Mouse (Mus musculus) myocyte (in vitro differentiated cells): ENCODE results near the gene Yju2. TPM values are rescaled to one million over a fixed set of nuclear protein-coding genes. Genes with fewer than 3 reads are reported as not detected.

Experiments
- H3K27me3 ChIP-seq: one replicate; pipeline ENCODE4 v1.6.1; 2011; ENCODE audit not compliant: control insufficient read depth, insufficient read depth, insufficient read length
- H3K36me3 ChIP-seq: one replicate; pipeline ENCODE4 v1.6.1; 2011; ENCODE audit not compliant: control insufficient read depth, insufficient read depth
- H3K4me2 ChIP-seq: one replicate; pipeline ENCODE4 v1.6.1; 2011; ENCODE audit warnings: low read depth, control low read depth
- H3K4me3 ChIP-seq: one replicate; pipeline ENCODE4 v1.5.1; 2011; ENCODE audit warnings: mild to moderate bottlenecking, control low read depth, moderate library complexity
- H3K79me2 ChIP-seq: one replicate; pipeline ENCODE4 v1.6.1; 2011; ENCODE audit not compliant: control insufficient read depth, insufficient read depth
- H3ac ChIP-seq: one replicate; pipeline ENCODE4 v1.6.1; 2011; ENCODE audit not compliant: control insufficient read depth, insufficient read length
- CEBPB ChIP-seq: IDR thresholded peaks from 2 replicates; pipeline ENCODE4 v1.6.1; 2011; ENCODE audit warnings: mild to moderate bottlenecking, moderate library complexity; ENCODE audit not compliant: poor library complexity, insufficient read depth, severe bottlenecking
- E2F4 ChIP-seq: IDR thresholded peaks from one replicate; pipeline ENCODE4 v1.6.1; 2011; ENCODE audit warnings: mild to moderate bottlenecking, control low read depth, moderate library complexity; ENCODE audit not compliant: insufficient read depth
- MAX ChIP-seq: IDR thresholded peaks from one replicate; pipeline ENCODE4 v1.6.1; 2011; ENCODE audit warnings: low read depth, mild to moderate bottlenecking, control low read depth
- MYOD1 ChIP-seq, 3 experiments: IDR thresholded peaks; one replicate each; pipeline ENCODE4 v1.6.1; 2011; ENCODE audit warnings: control low read depth in 2 of 3, low read depth in 2 of 3, mild to moderate bottlenecking in 2 of 3, moderate library complexity in 1 of 3; ENCODE audit not compliant: insufficient read length in 2 of 3, control insufficient read depth in 1 of 3
- MYOG ChIP-seq, 3 experiments: IDR thresholded peaks; one replicate each; pipeline ENCODE4 v1.6.1; 2011; ENCODE audit warnings: control low read depth in 2 of 3, low read depth in 2 of 3, mild to moderate bottlenecking in 2 of 3; ENCODE audit not compliant: insufficient read length in 2 of 3, control insufficient read depth in 1 of 3, insufficient read depth in 1 of 3
- POLR2A ChIP-seq: IDR thresholded peaks from one replicate; pipeline ENCODE4 v1.6.1; 2011; ENCODE audit warnings: low read depth, mild to moderate bottlenecking, control low read depth, moderate library complexity; ENCODE audit not compliant: insufficient read length
- POLR2AphosphoS2 ChIP-seq: IDR thresholded peaks from one replicate; pipeline ENCODE4 v1.6.1; 2011; ENCODE audit warnings: low read depth, control low read depth; ENCODE audit not compliant: insufficient read length
- REST ChIP-seq: IDR thresholded peaks from one replicate; pipeline ENCODE4 v1.6.1; 2011; ENCODE audit warnings: mild to moderate bottlenecking, control low read depth, moderate library complexity; ENCODE audit not compliant: insufficient read depth, insufficient read length
- SRF ChIP-seq: IDR thresholded peaks from one replicate; pipeline ENCODE4 v1.6.1; 2011; ENCODE audit warnings: low read depth; ENCODE audit not compliant: control insufficient read depth, insufficient read length
- TCF12 ChIP-seq: IDR thresholded peaks from one replicate; pipeline ENCODE4 v1.6.1; 2011; ENCODE audit warnings: mild to moderate bottlenecking, control low read depth; ENCODE audit not compliant: poor library complexity, insufficient read depth, severe bottlenecking
- TCF3 ChIP-seq: IDR thresholded peaks from one replicate; pipeline ENCODE4 v1.6.1; 2011; ENCODE audit warnings: low read depth, control low read depth; ENCODE audit not compliant: insufficient read length
- USF1 ChIP-seq: IDR thresholded peaks from one replicate; pipeline ENCODE4 v1.6.1; 2011; ENCODE audit warnings: low read depth, mild to moderate bottlenecking, control low read depth, moderate library complexity
- polyA plus RNA-seq: library from polyadenylated mRNA; unstranded; fragments of >200 nt; fragmentation: generic; extraction: Trizol; gene quantifications from one replicate; pipeline ENCODE4 v1.2.1, GENCODE M21; 2012; ENCODE audit warnings: missing spikeins

The Yju2 gene
- polyA plus RNA-seq, 1 experiment: 9.3 TPM

DNA sequence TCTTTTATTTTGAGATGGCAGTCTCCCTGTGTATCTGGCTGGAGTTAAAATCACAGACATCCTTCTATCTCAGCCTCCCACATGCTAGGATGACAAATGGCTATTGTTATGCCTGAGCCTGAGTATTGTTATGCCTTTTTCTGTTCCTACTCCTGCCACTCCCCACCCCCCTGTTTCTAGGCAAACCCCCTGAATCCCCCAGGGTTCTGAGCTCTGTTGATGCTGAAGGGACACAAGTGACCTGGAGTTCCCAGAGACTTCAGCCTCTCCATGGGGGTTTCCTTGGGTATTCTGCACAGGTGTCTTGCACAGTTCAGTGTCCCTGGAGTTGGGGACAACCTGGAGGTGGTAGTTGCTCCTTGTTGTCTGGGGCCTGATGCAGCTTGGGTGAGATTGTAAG is 6.9 kb upstream of the Yju2 start:
- Histone ChIP-seq H3K4me2 (no peak overlapping the region), H3K4me3 (no peak overlapping the region), H3K79me2 (no peaks in the 10 kb centered on the region), H3ac (no peak overlapping the region), H3K27me3 (peaks cover 30% of the 10 kb centered on the region), H3K36me3 (no peaks in the 10 kb centered on the region)
- TF ChIP-seq TCF3 (no peak), POLR2A (no peak), POLR2AphosphoS2 (no peak), MYOG (IDR thresholded peaks at IDR 0.05; ENCODE audit: control insufficient read depth in 1 of 3, insufficient read depth in 1 of 3, insufficient read length in 2 of 3, low read depth in 2 of 3) (no peak), SRF (no peak), REST (no peak), TCF12 (no peak), USF1 (no peak), CEBPB (no peak), MYOD1 (IDR thresholded peaks at IDR 0.05; ENCODE audit: control insufficient read depth in 1 of 3, insufficient read length in 2 of 3, low read depth in 2 of 3) (no peak), MAX (no peak), E2F4 (no peak)

DNA sequence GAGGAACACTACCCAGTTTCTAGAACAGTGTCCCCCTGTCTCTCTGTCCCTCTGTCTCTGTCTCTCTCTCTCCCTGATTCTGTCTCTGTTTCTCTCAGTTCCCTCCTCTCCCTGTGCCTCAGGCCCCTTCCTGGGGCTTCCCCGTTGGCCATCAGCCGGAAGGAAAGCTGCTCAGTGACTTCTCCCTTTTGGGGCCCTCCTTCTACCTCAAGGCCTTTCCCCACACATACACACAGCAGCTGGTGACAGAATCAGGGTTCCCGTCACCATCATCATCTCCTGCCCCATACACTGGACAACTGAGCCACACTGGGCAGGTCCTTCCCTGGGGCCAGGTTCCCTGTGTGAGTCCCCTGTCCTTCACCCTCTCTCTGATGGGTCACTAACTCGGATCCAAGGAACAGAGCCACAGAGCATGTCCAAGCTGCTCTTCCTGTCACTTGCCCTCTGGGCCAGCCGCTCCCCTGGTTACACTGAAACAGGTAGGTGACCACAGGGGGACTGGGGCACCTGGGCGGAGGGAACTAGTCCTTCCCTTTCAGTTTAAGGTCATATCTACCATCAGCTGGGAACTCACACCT is 6.4 kb upstream of the Yju2 start, which contains the start of gene Ebi3:
TSS of gene Ebi3 (plus strand) at position 194 of the 581 bp plus-strand sequence.
- Histone ChIP-seq H3K27me3 (peaks cover 30% of the 10 kb centered on the region), H3K79me2 (no peaks in the 10 kb centered on the region), H3K36me3 (no peaks in the 10 kb centered on the region), H3ac (no peak within 1 kb of the TSS), H3K4me2 (no peak within 1 kb of the TSS), H3K4me3 (no peak within 1 kb of the TSS)
- TF ChIP-seq CEBPB: no peak
- TF ChIP-seq MYOD1 (IDR thresholded peaks at IDR 0.05; ENCODE audit: control insufficient read depth in 1 of 3, insufficient read length in 2 of 3, low read depth in 2 of 3): no peak
- no peak for TF ChIP-seq TCF12
- TF ChIP-seq MYOG (IDR thresholded peaks at IDR 0.05; ENCODE audit: control insufficient read depth in 1 of 3, insufficient read depth in 1 of 3, insufficient read length in 2 of 3, low read depth in 2 of 3): no peak
- no peak for TF ChIP-seq USF1
- TF ChIP-seq SRF: no peak
- TF ChIP-seq POLR2A: no peak
- no peak for TF ChIP-seq REST
- TF ChIP-seq TCF3: no peak
- TF ChIP-seq E2F4: no peak
- TF ChIP-seq MAX: no peak

DNA sequence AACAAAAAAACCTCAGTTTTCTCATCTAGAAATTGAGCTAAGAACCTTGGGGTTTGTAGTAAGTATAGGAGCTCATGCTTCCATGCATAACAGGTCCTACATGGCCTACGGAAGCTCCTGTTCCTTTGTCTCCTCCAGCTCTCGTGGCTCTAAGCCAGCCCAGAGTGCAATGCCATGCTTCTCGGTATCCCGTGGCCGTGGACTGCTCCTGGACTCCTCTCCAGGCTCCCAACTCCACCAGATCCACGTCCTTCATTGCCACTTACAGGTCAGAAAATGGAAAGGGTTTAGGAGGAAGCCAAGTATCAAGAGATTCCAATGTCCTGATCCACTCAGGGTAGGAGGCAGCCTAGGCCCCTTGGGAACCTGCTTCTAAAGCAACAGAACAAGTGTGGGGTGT is 5.1 kb upstream of the Yju2 start:
- peaks cover 30% of the 10 kb centered on the region for H3K27me3 ChIP-seq
- no peak for TF ChIP-seq MAX
- TF ChIP-seq USF1: no peak
- no peak for TF ChIP-seq CEBPB
- TF ChIP-seq E2F4: no peak
- no peak for TF ChIP-seq POLR2A
- no peak for TF ChIP-seq SRF
- TF ChIP-seq MYOD1 (IDR thresholded peaks at IDR 0.05; ENCODE audit: control insufficient read depth in 1 of 3, insufficient read length in 2 of 3, low read depth in 2 of 3): no peak
- H3ac ChIP-seq: no peak overlapping the region

DNA sequence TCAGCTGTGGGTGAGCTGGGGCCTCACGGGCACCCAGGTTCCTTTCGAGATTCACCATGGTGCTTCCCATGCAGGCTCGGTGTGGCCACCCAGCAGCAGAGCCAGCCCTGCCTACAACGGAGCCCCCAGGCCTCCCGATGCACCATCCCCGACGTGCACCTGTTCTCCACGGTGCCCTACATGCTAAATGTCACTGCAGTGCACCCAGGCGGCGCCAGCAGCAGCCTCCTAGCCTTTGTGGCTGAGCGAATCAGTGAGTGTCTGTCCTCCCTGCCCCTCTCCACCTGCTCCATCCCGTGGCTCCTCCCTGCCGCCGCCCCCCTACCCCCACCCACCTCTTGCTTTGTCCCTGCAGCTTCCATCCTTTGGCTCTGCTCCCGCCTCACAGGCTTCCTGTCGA is 4.7 kb upstream of the Yju2 start:
- TF ChIP-seq POLR2AphosphoS2: no peak
- TF ChIP-seq CEBPB: no peak
- no peak for TF ChIP-seq MYOG (IDR thresholded peaks at IDR 0.05; ENCODE audit: control insufficient read depth in 1 of 3, insufficient read depth in 1 of 3, insufficient read length in 2 of 3, low read depth in 2 of 3)
- no peak for TF ChIP-seq E2F4
- TF ChIP-seq MAX: no peak
- no peak for TF ChIP-seq USF1
- TF ChIP-seq SRF: no peak
- no peak for TF ChIP-seq TCF3
- TF ChIP-seq REST: no peak
- no peak for TF ChIP-seq POLR2A
- TF ChIP-seq TCF12: no peak
- no peak for TF ChIP-seq MYOD1 (IDR thresholded peaks at IDR 0.05; ENCODE audit: control insufficient read depth in 1 of 3, insufficient read length in 2 of 3, low read depth in 2 of 3)
- no peak overlapping the region for H3ac ChIP-seq
- H3K79me2 ChIP-seq: no peaks in the 10 kb centered on the region
- no peak overlapping the region for H3K4me2 ChIP-seq
- peaks cover 30% of the 10 kb centered on the region for H3K27me3 ChIP-seq
- H3K36me3 ChIP-seq: no peaks in the 10 kb centered on the region
- no peak overlapping the region for H3K4me3 ChIP-seq

More for the DNA sequence above, 5.1 kb upstream of the Yju2 start:
- H3K4me2 ChIP-seq: no peak overlapping the region
- H3K36me3 ChIP-seq: no peaks in the 10 kb centered on the region
- H3K79me2 ChIP-seq: no peaks in the 10 kb centered on the region
- no peak overlapping the region for H3K4me3 ChIP-seq

DNA sequence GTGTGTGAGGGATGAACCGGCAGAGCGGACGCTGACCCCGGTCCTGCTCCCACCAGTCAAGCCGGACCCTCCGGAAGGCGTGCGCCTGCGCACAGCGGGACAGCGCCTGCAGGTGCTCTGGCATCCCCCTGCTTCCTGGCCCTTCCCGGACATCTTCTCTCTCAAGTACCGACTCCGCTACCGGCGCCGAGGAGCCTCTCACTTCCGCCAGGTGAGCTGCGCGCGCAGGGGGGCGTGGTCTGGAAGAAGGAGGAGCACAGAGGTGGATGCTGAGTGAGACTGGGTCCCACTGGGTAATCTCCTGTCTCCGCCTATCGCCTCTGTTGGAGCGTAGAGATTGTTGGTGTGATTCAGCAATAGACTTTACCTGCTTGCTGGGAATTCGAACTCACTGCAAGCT is 2.8 kb upstream of the Yju2 start:
- Histone ChIP-seq H3K27me3 (peaks cover 22% of the 10 kb centered on the region), H3K4me2 (no peak overlapping the region), H3ac (no peak overlapping the region), H3K79me2 (peaks cover 7% of the 10 kb centered on the region), H3K4me3 (no peak overlapping the region), H3K36me3 (no peaks in the 10 kb centered on the region)
- no peak for TF ChIP-seq MYOG (IDR thresholded peaks at IDR 0.05; ENCODE audit: control insufficient read depth in 1 of 3, insufficient read depth in 1 of 3, insufficient read length in 2 of 3, low read depth in 2 of 3)
